Mouse (Mus musculus) heart, adult 2 months (tissue): ENCODE data around the gene Lrp5.

Source experiments
- CTCF ChIP-seq: fragments of 200-600 bp; IDR thresholded peaks from 2 replicates; pipeline ENCODE4 v1.8.1; 2022; ENCODE audit warnings: antibody characterized with exemption, mild to moderate bottlenecking, moderate library complexity
- POLR2A ChIP-seq: fragments of 200-500 bp; IDR thresholded peaks from 2 replicates; pipeline ENCODE4 v1.6.1; 2011; ENCODE audit warnings: mild to moderate bottlenecking, low read depth, low read length, control low read depth; ENCODE audit not compliant: insufficient read depth

DNA sequence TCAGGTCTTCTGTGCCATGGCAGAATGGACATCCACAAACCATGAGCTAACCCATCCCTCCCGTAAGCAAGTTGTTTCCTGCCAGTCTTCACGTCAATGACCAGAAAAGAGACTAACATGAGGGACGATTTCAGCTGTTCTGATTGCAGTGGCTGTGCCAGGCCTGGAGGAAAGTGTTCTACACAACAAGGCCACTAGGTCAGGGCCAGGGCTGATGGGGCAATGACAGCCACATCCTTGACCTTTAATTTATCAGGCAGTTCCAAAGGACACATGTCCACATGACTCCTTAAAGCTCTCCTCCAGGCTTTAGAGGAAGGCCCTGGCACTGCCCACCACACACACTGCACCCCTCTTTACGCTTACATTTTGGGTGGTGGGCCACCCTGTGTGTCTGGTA lies 9.1 kb upstream of the Lrp5 start:
- TF ChIP-seq CTCF: no peak
- TF ChIP-seq POLR2A: no peak
